Mouse (Mus musculus) stomach, adult 2 months (tissue): ENCODE measurements around the gene Ggt6. TPM values are rescaled to one million over a fixed set of nuclear protein-coding genes. Genes with fewer than 3 reads are reported as not detected.

Experiments
- polyA plus RNA-seq: library from polyadenylated mRNA; depleted of rRNA; stranded (reverse); fragments of >200 nt; gene quantifications from 2 replicates; pipeline ENCODE4 v1.2.3, GENCODE M21; 2012; rRNA removed

Gene Ggt6
- 16.2 and 16.9 TPM in 2 replicates for polyA plus RNA-seq

GRCm38 (mm10) chr11:72434963-72435693, at the start of gene Ggt6:
Gene Ggt6, plus strand, starts transcription at chr11:72435526.

GRCm38 (mm10) chr11:72411093-72411921, 24.0 kb upstream of the Ggt6 start, which contains the start of gene Smtnl2:
Gene Smtnl2, minus strand, starts transcription at chr11:72411713.

GRCm38 (mm10) chr11:72440965-72441664, 5.8 kb downstream of the Ggt6 start, which contains the start of gene Mybbp1a:
Gene Mybbp1a, plus strand, starts transcription at chr11:72441355.

Other genes with a start within 250 kb of the Ggt6 start
- gene Gm43951, start 228.7 kb upstream of the Ggt6 start, polyA plus RNA-seq = 0.05 TPM in 1 of 2 replicates, not detected in the other
- 0.88 and 1.5 TPM in 2 replicates for gene 4933427D14Rik, start 228.1 kb upstream of the Ggt6 start, polyA plus RNA-seq
- 9.5 and 12.2 TPM in 2 replicates for gene Txndc17, start 228.0 kb upstream of the Ggt6 start, polyA plus RNA-seq
- gene Med31, start 219.9 kb upstream of the Ggt6 start, polyA plus RNA-seq = 1.2 and 1.5 TPM in 2 replicates
- gene Slc13a5, start 168.3 kb upstream of the Ggt6 start, polyA plus RNA-seq = 0.32 TPM in 1 of 2 replicates, not detected in the other
- gene Xaf1, start 133.9 kb upstream of the Ggt6 start, polyA plus RNA-seq = 4.6 and 6.6 TPM in 2 replicates
- not detected in 2 replicates for gene Fbxo39, start 121.1 kb upstream of the Ggt6 start, polyA plus RNA-seq
- gene Tekt1, start 73.1 kb upstream of the Ggt6 start, polyA plus RNA-seq = not detected in 2 replicates
- 5.3 and 5.7 TPM in 2 replicates for gene Smtnl2, start 23.8 kb upstream of the Ggt6 start, polyA plus RNA-seq
- 14.5 and 15.5 TPM in 2 replicates for gene Mybbp1a, start 5.8 kb downstream of the Ggt6 start, polyA plus RNA-seq
- 27.2 and 46.9 TPM in 2 replicates for gene Spns2, start 54.4 kb downstream of the Ggt6 start, polyA plus RNA-seq
- 0.45 and 0.83 TPM in 2 replicates for gene Spns3, start 115.0 kb downstream of the Ggt6 start, polyA plus RNA-seq
- 6.8 and 9.9 TPM in 2 replicates for gene Ube2g1, start 171.8 kb downstream of the Ggt6 start, polyA plus RNA-seq